Mouse (Mus musculus) heart, embryonic 12.5 days (tissue): Measurements from ENCODE around the gene T. TPM values are rescaled to one million over a fixed set of nuclear protein-coding genes. Genes with fewer than 3 reads are reported as not detected.

Experiments
- ATAC-seq: fragments of 200-750 bp; cut with Nextera tagmentation; 2 replicates; pipeline ENCODE4 v1.8.0; 2017; ENCODE audit warnings: moderate TSS enrichment, moderate library complexity; ENCODE audit not compliant: insufficient number of reproducible peaks, low FRiP score
- H3K27ac ChIP-seq: fragments of 300-500 bp; sonication (generic); 2 replicates; pipeline ENCODE4 v1.5.1; 2016; ENCODE audit warnings: mild to moderate bottlenecking, moderate library complexity; ENCODE audit not compliant: poor library complexity, severe bottlenecking
- H3K27me3 ChIP-seq: fragments of 300-500 bp; sonication (generic); replicated peaks from 2 replicates; pipeline ENCODE4 v1.6.1; 2016; ENCODE audit warnings: mild to moderate bottlenecking, moderate library complexity
- H3K36me3 ChIP-seq: fragments of 300-500 bp; sonication (generic); 2 replicates; pipeline ENCODE4 v1.6.1; 2016; ENCODE audit warnings: mild to moderate bottlenecking, moderate library complexity
- H3K4me1 ChIP-seq: fragments of 300-500 bp; sonication (generic); replicated peaks from 2 replicates; pipeline ENCODE4 v1.6.1; 2016; ENCODE audit warnings: mild to moderate bottlenecking
- H3K4me2 ChIP-seq: fragments of 300-500 bp; sonication (generic); 2 replicates; pipeline ENCODE4 v1.6.1; 2016; ENCODE audit warnings: mild to moderate bottlenecking, moderate library complexity
- H3K4me3 ChIP-seq: fragments of 300-500 bp; sonication (generic); 2 replicates; pipeline ENCODE4 v1.5.1; 2016; ENCODE audit warnings: mild to moderate bottlenecking
- H3K9ac ChIP-seq: fragments of 300-500 bp; sonication (generic); 2 replicates; pipeline ENCODE4 v1.6.1; 2016; ENCODE audit warnings: mild to moderate bottlenecking, moderate library complexity
- H3K9me3 ChIP-seq: fragments of 300-500 bp; sonication (generic); replicated peaks from 2 replicates; pipeline ENCODE4 v1.6.1; 2016; ENCODE audit warnings: mild to moderate bottlenecking, moderate library complexity
- WGBS: fragments of 180-500 bp; shearing (Covaris S2); methylation state at CpG from one replicate; pipeline ENCODE4 v1.1.7; 2016; 5-methylcytosine and 5-hydroxymethylcytosine counted together
- polyA plus RNA-seq: library from polyadenylated mRNA; unstranded; fragments of >200 nt; fragmentation: Nextera tagmentation; extraction: Ambion mirVana; gene quantifications from 2 replicates; pipeline ENCODE4 v1.2.1, GENCODE M21; 2016

T gene
- polyA plus RNA-seq, 1 experiment from 2014 or later = 0.24 TPM

DNA sequence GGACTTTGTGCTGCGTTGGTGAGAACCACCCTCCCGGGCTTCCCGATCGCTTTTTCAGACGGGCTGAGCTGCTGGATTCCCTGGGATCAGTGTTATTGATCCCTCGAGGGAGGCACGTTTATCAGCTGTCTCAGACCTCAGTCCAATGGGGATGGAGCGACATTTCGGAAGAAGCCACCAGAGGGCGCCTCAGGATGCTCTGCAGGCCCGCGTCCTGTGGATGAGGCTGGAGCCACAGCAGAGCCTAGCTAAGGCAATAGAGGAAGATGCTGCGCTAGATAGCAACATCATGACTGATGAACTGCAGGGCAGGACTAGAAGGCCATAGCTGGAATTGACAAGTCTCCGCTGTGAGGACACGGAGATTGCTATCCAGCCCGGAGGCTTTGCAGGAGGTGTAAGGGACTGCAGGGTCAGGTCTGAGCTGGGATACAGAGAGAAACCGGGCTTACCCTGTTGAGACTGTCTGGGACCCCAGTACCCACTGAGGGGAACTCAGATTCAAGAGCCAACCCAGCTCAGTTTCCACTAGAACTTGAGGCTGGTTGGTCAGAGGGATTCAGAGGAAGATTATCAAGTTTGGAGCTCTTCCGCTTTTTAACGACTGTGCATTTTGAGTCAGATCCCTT, 34.6 kb downstream of the T start:
- 14% methylated on average over 19 of the region's 19 CpGs for WGBS
- no peak overlapping the region for H3K9ac ChIP-seq
- no peak for ATAC-seq
- no peaks in the 10 kb centered on the region for H3K9me3 ChIP-seq
- no peak overlapping the region for H3K4me3 ChIP-seq
- no peak overlapping the region for H3K27ac ChIP-seq
- no peak overlapping the region for H3K4me2 ChIP-seq
- no peaks in the 10 kb centered on the region for H3K4me1 ChIP-seq
- peaks cover 77% of the 10 kb centered on the region for H3K27me3 ChIP-seq
- H3K36me3 ChIP-seq = no peaks in the 10 kb centered on the region

DNA sequence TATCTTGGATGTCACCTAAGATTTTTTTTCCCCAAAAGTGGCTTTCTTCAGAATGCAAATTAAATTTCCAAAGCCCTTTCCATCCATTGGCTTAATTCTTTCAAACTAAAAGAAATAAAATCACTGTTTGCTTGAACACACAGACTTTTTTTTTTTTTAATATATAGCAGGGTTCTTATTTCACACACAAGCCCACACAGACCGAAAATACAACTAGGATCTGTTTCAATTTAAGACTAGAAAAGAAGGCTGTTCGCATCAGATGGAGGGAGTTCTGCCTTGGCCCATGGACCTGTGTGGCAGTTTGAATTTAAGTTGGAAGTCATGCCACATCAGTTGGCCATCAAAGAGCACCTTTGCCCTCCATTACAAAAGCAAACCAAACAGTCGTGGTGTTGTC, 44.3 kb downstream of the T start:
- WGBS = 72% methylated on average over 3 of the region's 3 CpGs
- H3K4me2 ChIP-seq = no peak overlapping the region
- H3K36me3 ChIP-seq = no peaks in the 10 kb centered on the region
- ATAC-seq = no peak
- no peak overlapping the region for H3K4me3 ChIP-seq
- H3K27me3 ChIP-seq = peaks cover 9% of the 10 kb centered on the region
- H3K9ac ChIP-seq = no peak overlapping the region
- H3K27ac ChIP-seq = no peak overlapping the region
- H3K9me3 ChIP-seq = no peaks in the 10 kb centered on the region
- H3K4me1 ChIP-seq = no peaks in the 10 kb centered on the region

DNA sequence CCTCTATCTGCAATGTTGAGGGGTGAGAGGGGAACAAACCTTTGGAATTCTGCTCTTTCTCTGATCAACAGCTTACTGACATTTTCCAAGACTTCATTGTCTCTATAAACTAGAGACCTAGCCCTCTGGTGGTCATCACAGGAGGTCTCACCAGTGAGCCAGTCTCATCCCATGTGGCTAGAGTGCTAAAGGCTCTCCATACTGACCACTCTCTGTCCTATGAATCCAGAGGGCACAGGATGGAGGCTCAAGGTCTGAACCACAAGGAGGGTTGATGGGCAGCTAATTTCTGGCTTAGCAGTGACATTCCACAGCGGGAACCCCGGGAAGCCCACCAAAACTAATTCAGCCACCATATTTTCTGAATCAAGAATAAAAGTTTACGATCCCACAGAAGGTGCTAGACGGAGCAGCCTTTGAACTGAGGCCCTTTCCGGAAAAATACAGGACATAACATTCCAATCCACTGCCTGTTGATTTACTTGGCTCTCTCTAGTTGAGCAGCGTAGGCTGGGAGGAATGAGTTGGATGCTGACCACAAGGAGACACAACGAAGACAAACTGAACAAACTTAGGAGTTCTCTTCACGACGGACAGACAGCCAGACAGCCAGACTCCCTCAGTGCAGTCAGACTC, 45.4 kb downstream of the T start:
- no peak overlapping the region for H3K4me3 ChIP-seq
- H3K9me3 ChIP-seq = no peaks in the 10 kb centered on the region
- WGBS = 80% methylated on average over 9 of the region's 9 CpGs
- no peak overlapping the region for H3K9ac ChIP-seq
- H3K36me3 ChIP-seq = no peaks in the 10 kb centered on the region
- H3K27ac ChIP-seq = no peak overlapping the region
- H3K4me1 ChIP-seq = no peaks in the 10 kb centered on the region
- ATAC-seq = no peak
- H3K27me3 ChIP-seq = peaks cover 6% of the 10 kb centered on the region; the same call in 1 of the 2 replicates
- H3K4me2 ChIP-seq = no peak overlapping the region

DNA sequence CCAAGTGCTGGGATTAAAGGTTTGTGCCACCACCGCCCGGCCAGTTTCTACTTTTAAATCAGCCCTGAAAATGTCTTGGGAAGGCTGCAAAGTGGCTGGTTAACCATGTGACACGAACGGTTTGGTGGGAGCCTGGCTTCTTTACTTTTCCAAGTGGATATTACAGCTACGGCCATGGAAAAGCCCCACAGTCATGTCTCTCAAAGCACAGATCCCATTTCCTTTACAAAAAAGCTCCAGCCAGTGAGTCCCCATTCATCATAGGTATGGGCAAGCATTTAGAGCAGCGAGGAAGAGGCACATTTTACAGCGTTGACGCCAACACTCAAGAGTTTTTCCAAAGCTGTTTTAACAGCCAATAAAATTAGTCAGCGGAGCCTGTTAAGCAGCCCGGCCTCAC, 47.6 kb downstream of the T start:
- Histone ChIP-seq H3K9me3 (no peaks in the 10 kb centered on the region), H3K4me3 (no peak overlapping the region), H3K4me2 (no peak overlapping the region), H3K27me3 (peaks cover 6% of the 10 kb centered on the region; the same call in 1 of the 2 replicates), H3K4me1 (no peaks in the 10 kb centered on the region), H3K27ac (no peak overlapping the region), H3K36me3 (no peaks in the 10 kb centered on the region), H3K9ac (no peak overlapping the region)
- 80% methylated on average over 10 of the region's 10 CpGs for WGBS
- ATAC-seq = no peak

DNA sequence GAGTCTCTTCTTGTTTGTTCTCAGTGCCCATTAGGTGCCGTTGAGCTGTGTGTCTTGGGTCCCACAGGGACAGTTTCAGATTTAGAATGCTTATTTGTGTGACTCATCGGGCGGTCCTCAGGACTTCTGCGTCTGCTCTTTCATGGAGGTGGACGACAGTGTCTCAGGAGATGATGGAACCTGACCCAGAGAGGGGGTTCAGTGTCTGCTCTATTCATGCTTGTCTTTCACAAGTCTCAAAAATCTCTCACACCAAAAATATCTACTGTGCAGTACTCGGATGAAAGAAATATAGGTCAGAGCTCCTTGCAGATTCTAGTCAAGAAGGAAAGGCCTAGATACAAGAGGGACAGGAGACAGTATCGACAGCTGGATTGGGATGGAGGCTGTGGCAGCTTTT, 48.7 kb downstream of the T start:
- H3K36me3 ChIP-seq = no peaks in the 10 kb centered on the region

DNA sequence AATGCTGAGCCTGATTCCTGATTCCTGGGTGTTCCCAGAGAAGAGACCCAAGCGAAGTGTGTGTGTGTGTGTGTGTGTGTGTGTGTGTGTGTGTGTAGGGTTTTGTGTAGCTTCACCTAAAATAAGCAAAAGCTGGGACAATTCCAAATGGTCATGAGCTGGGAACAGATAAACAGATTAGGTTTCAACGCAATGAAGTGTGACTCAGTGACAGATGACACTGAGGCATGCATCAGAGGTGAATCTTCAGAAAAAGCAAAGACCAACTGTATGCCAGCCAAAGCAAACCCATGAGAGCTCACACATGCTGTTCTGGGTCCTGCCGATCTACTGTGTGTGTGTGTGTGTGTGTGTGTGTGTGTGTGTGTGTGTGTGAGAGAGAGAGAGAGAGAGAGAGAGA, 50.0 kb downstream of the T start:
- Histone ChIP-seq H3K4me2 (no peak overlapping the region), H3K4me1 (no peaks in the 10 kb centered on the region), H3K9me3 (no peaks in the 10 kb centered on the region), H3K9ac (no peak overlapping the region), H3K4me3 (no peak overlapping the region), H3K27me3 (peaks cover 6% of the 10 kb centered on the region; the same call in 1 of the 2 replicates), H3K27ac (no peak overlapping the region), H3K36me3 (no peaks in the 10 kb centered on the region)
- no peak for ATAC-seq
- 57% methylated on average over 3 of the region's 3 CpGs for WGBS

More for the DNA sequence above, 48.7 kb downstream of the T start:
- Histone ChIP-seq H3K4me2 (no peak overlapping the region), H3K4me1 (no peaks in the 10 kb centered on the region), H3K9ac (no peak overlapping the region), H3K9me3 (no peaks in the 10 kb centered on the region), H3K27ac (no peak overlapping the region), H3K27me3 (0 out of 2 replicates have a peak, but pooled peaks cover under 1% of the 10 kb centered on the region), H3K4me3 (no peak overlapping the region)
- WGBS = 78% methylated on average over 7 of the region's 7 CpGs
- ATAC-seq = no peak

DNA sequence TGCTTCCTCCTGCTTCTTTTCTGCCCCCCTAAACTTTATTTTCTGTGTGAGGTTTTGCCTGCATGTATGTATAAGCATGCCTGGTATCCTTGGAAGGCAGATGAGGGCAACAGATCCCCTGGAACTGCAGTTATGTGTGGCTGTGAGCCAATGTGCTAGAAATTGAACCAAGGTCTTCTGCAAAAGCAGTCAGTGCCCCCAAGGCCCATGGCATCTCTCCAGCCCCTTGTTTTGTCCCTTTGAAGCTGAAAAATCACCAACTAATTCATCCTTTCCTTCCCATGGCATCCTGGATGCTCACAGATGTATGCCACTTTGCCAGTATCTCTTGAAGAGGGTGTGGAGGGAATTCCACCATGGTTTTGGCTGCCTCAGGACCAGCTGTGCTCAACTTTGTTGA, 50.9 kb downstream of the T start:
- H3K4me1 ChIP-seq = no peaks in the 10 kb centered on the region
- no peak overlapping the region for H3K9ac ChIP-seq
- H3K36me3 ChIP-seq = no peaks in the 10 kb centered on the region
- H3K27me3 ChIP-seq = peaks cover 6% of the 10 kb centered on the region; the same call in 1 of the 2 replicates
- H3K4me2 ChIP-seq = no peak overlapping the region
- H3K4me3 ChIP-seq = no peak overlapping the region
- no peak for ATAC-seq
- H3K27ac ChIP-seq = no peak overlapping the region
- H3K9me3 ChIP-seq = no peaks in the 10 kb centered on the region

DNA sequence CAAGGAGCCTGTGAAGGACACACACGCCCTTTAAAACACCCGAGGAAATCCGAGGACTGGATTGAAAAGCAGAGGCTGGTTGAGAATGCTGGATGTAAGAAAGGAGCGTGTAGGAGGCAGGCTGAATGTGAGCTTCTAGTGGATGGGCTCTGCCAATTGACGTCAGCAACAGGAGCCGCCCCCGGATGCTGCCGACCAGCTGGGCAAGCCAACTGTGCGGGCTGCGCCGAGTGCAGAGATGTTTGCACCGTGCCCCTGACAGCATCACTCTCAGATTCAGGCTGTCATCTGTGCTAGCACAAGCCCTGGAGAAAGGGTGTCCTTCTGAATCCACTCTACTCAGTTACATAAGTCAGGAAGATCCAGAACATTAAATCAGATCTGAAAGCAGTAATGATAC, 53.6 kb downstream of the T start:
- Histone ChIP-seq H3K4me3 (no peak overlapping the region), H3K27me3 (peaks cover 6% of the 10 kb centered on the region; the same call in 1 of the 2 replicates), H3K36me3 (no peaks in the 10 kb centered on the region), H3K4me1 (no peaks in the 10 kb centered on the region), H3K27ac (no peak overlapping the region), H3K9ac (no peak overlapping the region), H3K9me3 (no peaks in the 10 kb centered on the region), H3K4me2 (no peak overlapping the region)
- WGBS = 52% methylated on average over 12 of the region's 12 CpGs
- ATAC-seq = no peak

DNA sequence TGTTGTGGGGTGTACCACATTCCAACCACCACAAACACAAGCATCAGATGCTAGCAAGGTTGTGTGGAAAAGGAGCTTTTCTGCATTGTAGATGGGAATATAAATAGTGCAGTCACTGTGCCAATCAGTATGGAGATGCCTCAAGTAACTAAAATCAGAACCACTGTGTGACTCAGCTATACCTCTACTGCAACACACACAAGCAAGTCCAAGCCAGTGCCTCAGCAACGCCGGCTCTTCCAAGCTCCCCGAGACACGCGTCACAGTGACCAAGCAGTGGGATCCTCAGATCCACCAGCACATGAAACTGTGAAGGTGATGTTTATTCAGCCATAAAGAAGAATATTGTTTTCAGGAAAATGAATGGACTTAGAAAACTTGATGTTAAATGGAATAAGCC, 56.7 kb downstream of the T start:
- Histone ChIP-seq H3K9me3 (no peaks in the 10 kb centered on the region; the same call in 1 of the 2 replicates), H3K4me1 (no peaks in the 10 kb centered on the region), H3K4me3 (no peak overlapping the region), H3K27me3 (peaks cover 6% of the 10 kb centered on the region; the same call in 1 of the 2 replicates), H3K4me2 (no peak overlapping the region), H3K36me3 (no peaks in the 10 kb centered on the region), H3K27ac (no peak overlapping the region), H3K9ac (no peak overlapping the region)
- 80% methylated on average over 5 of the region's 5 CpGs for WGBS
- ATAC-seq = no peak

Other genes with a start within 250 kb of the T start
- not detected in 2 replicates for gene Ccr6, start 198.4 kb upstream of the T start, polyA plus RNA-seq
- gene Mpc1, start 151.5 kb upstream of the T start, polyA plus RNA-seq = 164 and 166 TPM in 2 replicates
- gene Sft2d1, start 123.3 kb upstream of the T start, polyA plus RNA-seq = 69.6 and 73.6 TPM in 2 replicates
- gene Prr18, start 97.0 kb upstream of the T start, polyA plus RNA-seq = 0.10 and 0.14 TPM in 2 replicates
- 1.0 and 1.1 TPM in 2 replicates for gene T2, start 78.4 kb upstream of the T start, polyA plus RNA-seq
- gene Pde10a, start 90.9 kb downstream of the T start, polyA plus RNA-seq = 1.4 and 1.7 TPM in 2 replicates
- not detected in 2 replicates for gene Gm17087, start 132.5 kb downstream of the T start, polyA plus RNA-seq